Mouse (Mus musculus) myocyte (in vitro differentiated cells): Measurements from ENCODE around the gene Tuba1b.
A peak's percentile ranks its signal among the peaks of the same experiment; 100 is the strongest.

Experiments used
- CEBPB ChIP-seq: IDR thresholded peaks from 2 replicates; pipeline ENCODE4 v1.6.1; 2011; ENCODE audit warnings: mild to moderate bottlenecking, moderate library complexity; ENCODE audit not compliant: poor library complexity, insufficient read depth, severe bottlenecking
- E2F4 ChIP-seq: IDR thresholded peaks from one replicate; pipeline ENCODE4 v1.6.1; 2011; ENCODE audit warnings: mild to moderate bottlenecking, control low read depth, moderate library complexity; ENCODE audit not compliant: insufficient read depth
- MAX ChIP-seq: IDR thresholded peaks from one replicate; pipeline ENCODE4 v1.6.1; 2011; ENCODE audit warnings: low read depth, mild to moderate bottlenecking, control low read depth
- MYOD1 ChIP-seq, 3 experiments: IDR thresholded peaks; one replicate each; pipeline ENCODE4 v1.6.1; 2011; ENCODE audit warnings: control low read depth in 2 of 3, low read depth in 2 of 3, mild to moderate bottlenecking in 2 of 3, moderate library complexity in 1 of 3; ENCODE audit not compliant: insufficient read length in 2 of 3, control insufficient read depth in 1 of 3
- MYOG ChIP-seq, 3 experiments: IDR thresholded peaks; one replicate each; pipeline ENCODE4 v1.6.1; 2011; ENCODE audit warnings: control low read depth in 2 of 3, low read depth in 2 of 3, mild to moderate bottlenecking in 2 of 3; ENCODE audit not compliant: insufficient read length in 2 of 3, control insufficient read depth in 1 of 3, insufficient read depth in 1 of 3
- POLR2A ChIP-seq: IDR thresholded peaks from one replicate; pipeline ENCODE4 v1.6.1; 2011; ENCODE audit warnings: low read depth, mild to moderate bottlenecking, control low read depth, moderate library complexity; ENCODE audit not compliant: insufficient read length
- POLR2AphosphoS2 ChIP-seq: IDR thresholded peaks from one replicate; pipeline ENCODE4 v1.6.1; 2011; ENCODE audit warnings: low read depth, control low read depth; ENCODE audit not compliant: insufficient read length
- REST ChIP-seq: IDR thresholded peaks from one replicate; pipeline ENCODE4 v1.6.1; 2011; ENCODE audit warnings: mild to moderate bottlenecking, control low read depth, moderate library complexity; ENCODE audit not compliant: insufficient read depth, insufficient read length
- TCF12 ChIP-seq: IDR thresholded peaks from one replicate; pipeline ENCODE4 v1.6.1; 2011; ENCODE audit warnings: mild to moderate bottlenecking, control low read depth; ENCODE audit not compliant: poor library complexity, insufficient read depth, severe bottlenecking
- TCF3 ChIP-seq: IDR thresholded peaks from one replicate; pipeline ENCODE4 v1.6.1; 2011; ENCODE audit warnings: low read depth, control low read depth; ENCODE audit not compliant: insufficient read length
- USF1 ChIP-seq: IDR thresholded peaks from one replicate; pipeline ENCODE4 v1.6.1; 2011; ENCODE audit warnings: low read depth, mild to moderate bottlenecking, control low read depth, moderate library complexity

- TF ChIP-seq MYOG (IDR thresholded peaks at IDR 0.05; ENCODE audit: control insufficient read depth in 1 of 3, insufficient read depth in 1 of 3, insufficient read length in 2 of 3, low read depth in 2 of 3) (peak in 1 of 3 experiments; percentile 38), TCF12 (no peak), POLR2AphosphoS2 (no peak), USF1 (no peak), POLR2A (no peak), MAX (no peak), E2F4 (no peak), CEBPB (peak; percentile 68), MYOD1 (IDR thresholded peaks at IDR 0.05; ENCODE audit: control insufficient read depth in 1 of 3, insufficient read length in 2 of 3, low read depth in 2 of 3) (peak in 2 of 3 experiments; percentile 50 to 59), TCF3 (no peak), REST (no peak)
Measured at GRCm38 (mm10) chr15:98977759-98978408, 43.5 kb upstream of the Tuba1b start.
